ENCODE assay signal across 8 mouse cellular contexts in the genomic region with DNA sequence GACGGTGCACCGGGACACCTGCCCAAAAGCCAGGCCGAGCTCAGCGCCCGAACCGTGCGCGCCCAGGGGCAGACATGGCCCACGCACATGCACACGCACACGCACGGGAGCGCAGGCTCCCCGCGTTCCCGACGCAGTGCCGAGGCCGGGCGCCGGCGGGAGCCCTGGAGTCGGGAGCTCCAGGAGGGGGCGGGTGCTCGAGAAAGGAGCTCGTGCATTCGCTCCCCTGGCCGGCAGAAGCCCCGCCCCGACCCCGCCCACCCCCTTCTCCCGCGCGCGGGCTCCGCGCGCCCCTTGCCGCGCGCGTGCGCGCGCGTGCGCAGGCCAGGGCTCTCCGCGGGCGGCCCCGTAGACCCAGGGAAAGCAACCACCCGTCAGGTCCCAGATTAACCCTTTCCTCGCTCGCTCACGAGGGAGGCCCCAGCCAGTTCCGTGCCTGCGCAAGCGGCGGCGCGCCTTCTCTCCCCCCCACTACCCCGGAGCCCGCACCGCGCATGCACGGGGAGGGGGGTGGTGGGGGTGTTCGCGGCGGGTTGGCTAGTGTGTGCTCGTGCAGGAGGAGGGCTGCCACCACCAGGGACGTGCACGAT. TPM values are rescaled to one million over a fixed set of nuclear protein-coding genes. Genes with fewer than 3 reads are reported as not detected.
A peak's percentile ranks its signal among the peaks of the same experiment; 100 is the strongest.
DNase-seq lines count a peak whose midpoint lies in the region; ATAC-seq lines count a peak whose summit lies in the region.

A gene (plus strand): TSS at position 540 of the 590 bp plus-strand sequence.

- no peaks in the 10 kb centered on the region for H3K9me3 ChIP-seq in hindbrain, embryonic 15.5 days

- peak within 1 kb of the TSS; percentile 76 for H3K9ac ChIP-seq in hindbrain, embryonic 15.5 days

- peak within 1 kb of the TSS; percentile 70 for H3K4me3 ChIP-seq in hindbrain, embryonic 15.5 days

- H3K27me3 ChIP-seq in hindbrain, embryonic 15.5 days = no peaks in the 10 kb centered on the region

- DNase-seq in T-cell, adult 2 months (ENCODE audit: low spot score) = peak; percentile 88
- DNase-seq in cerebellum, postnatal 36 days = peak; percentile 80 to 91
- peak; percentile 88 for DNase-seq in frontal cortex, postnatal 36 days (ENCODE audit: low spot score in 2 of 2)
- DNase-seq in left cerebral cortex, adult 11 months (ENCODE audit: low spot score) = peak; percentile 88
- peak; percentile 95 to 98 for DNase-seq in lung, postnatal 4 days
- DNase-seq in retina, postnatal 7 days (ENCODE audit: low read depth, low spot score) = peak; percentile 95
- peak; percentile 89 for DNase-seq in urinary bladder, adult 2 months (ENCODE audit: low spot score)

- peaks cover 22% of the 10 kb centered on the region for H3K4me1 ChIP-seq in hindbrain, embryonic 15.5 days (replicated peaks)

- H3K36me3 ChIP-seq in hindbrain, embryonic 15.5 days = peaks cover 5% of the 10 kb centered on the region

- WGBS in hindbrain, embryonic 15.5 days = under 1% methylated on average over 47 of the region's 72 CpGs

- peak within 1 kb of the TSS; percentile 96 for H3K4me2 ChIP-seq in hindbrain, embryonic 15.5 days

- peak within 1 kb of the TSS; percentile 100 for H3K27ac ChIP-seq in hindbrain, embryonic 15.5 days (replicated peaks)

- ATAC-seq in hindbrain, embryonic 15.5 days (ENCODE audit: low FRiP score, low read depth) = peak; percentile 93

RNA-seq across cellular contexts. Expression of the gene that starts here (rescaled TPM):
- 26.9 and 28.2 TPM in 2 replicates for polyA plus RNA-seq in hindbrain, embryonic 15.5 days (2015; fragmentation: Nextera tagmentation; extraction: Ambion mirVana)
- 12.9 and 16.0 TPM in 2 replicates for polyA plus RNA-seq in urinary bladder, adult 2 months (2012; rRNA removed)

Comparison
In these comparisons a context has a peak if more than half of its experiments do, and no peak if none do; other contexts are left out.
1. Peak in every context shown above with its lines: DNase-seq, ATAC-seq, H3K4me3 ChIP-seq and H3K27ac ChIP-seq.